Mouse (Mus musculus): ENCODE data around the gene Sim2.

- TF ChIP-seq CTCF (conservative IDR thresholded peaks at IDR 0.05; ENCODE audit: low read length), result no peak
- no peak for TF ChIP-seq NANOG (IDR thresholded peaks at IDR 0.05; ENCODE audit: borderline replicate concordance, low read length)
Observed at GRCm38 (mm10) chr16:94163051-94163450, 78.3 kb downstream of the Sim2 start.

Data from E14TG2a.4 (cell line).